Comparison of ENCODE assay signal across 20 mouse cellular contexts in the genomic region with DNA sequence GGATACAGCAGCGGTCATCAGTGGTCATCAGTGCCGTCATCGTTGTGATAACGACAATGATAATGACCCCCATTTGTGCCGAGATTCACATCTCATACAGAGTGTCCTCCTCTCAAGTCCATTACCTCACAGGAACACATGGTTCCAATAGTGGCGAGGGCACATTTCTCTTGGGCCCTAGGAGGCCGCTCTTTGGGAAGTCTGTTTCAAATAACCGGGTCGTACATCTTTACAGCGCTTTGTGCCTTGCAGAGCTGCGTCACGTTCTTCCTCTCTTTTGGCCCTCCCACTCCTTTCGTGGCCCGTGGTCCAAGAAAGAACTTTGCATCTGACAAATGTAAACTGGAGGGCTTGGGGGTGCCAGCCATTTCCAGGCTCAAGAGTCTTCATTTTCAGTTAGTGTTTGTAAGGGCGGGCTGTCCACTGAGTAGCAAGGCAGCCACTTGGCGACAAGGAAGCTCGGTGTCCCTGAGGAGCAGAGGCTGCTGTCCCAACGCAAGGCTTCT.
DNase-seq lines count a peak whose midpoint lies in the region; ATAC-seq lines count a peak whose summit lies in the region.
"Had no signal": no experiment of that assay in that cellular context is flagged by ENCODE, and none has a peak within 500 bp of the region (broad histone marks: within the 10 kb centered on the region; RNA-seq: fewer than 3 reads in every experiment).

No protein-coding gene starts in this region.

- H3K4me3 ChIP-seq in neural tube, embryonic 11.5 days (ENCODE audit: low read depth, low read length): no peak overlapping the region
- no peak overlapping the region for H3K4me3 ChIP-seq in embryonic facial prominence, embryonic 10.5 days
- H3K4me3 ChIP-seq: embryonic facial prominence, embryonic 15.5 days; erythroblast, embryonic 14.5 days; forebrain, embryonic 15.5 days; gastrocnemius, adult 2 months; heart, embryonic 13.5 days; hindbrain, embryonic 15.5 days had no signal

- no peak overlapping the region for H3K4me2 ChIP-seq in neural tube, embryonic 11.5 days (ENCODE audit: low read depth)
- H3K4me2 ChIP-seq: embryonic facial prominence, embryonic 15.5 days; forebrain, embryonic 15.5 days; heart, embryonic 13.5 days; hindbrain, embryonic 15.5 days had no signal

- 74% methylated on average over 18 of the region's 18 CpGs for WGBS in neural tube, embryonic 11.5 days
- 68% methylated on average over 18 of the region's 18 CpGs for WGBS in embryonic facial prominence, embryonic 10.5 days

- H3K9me3 ChIP-seq in neural tube, embryonic 11.5 days (ENCODE audit: control insufficient read depth, low read length): no peaks in the 10 kb centered on the region
- H3K9me3 ChIP-seq in embryonic facial prominence, embryonic 10.5 days: no peaks in the 10 kb centered on the region
- H3K9me3 ChIP-seq: embryonic facial prominence, embryonic 15.5 days; forebrain, embryonic 15.5 days; heart, embryonic 13.5 days; hindbrain, embryonic 15.5 days had no signal

- H3K27ac ChIP-seq in neural tube, embryonic 11.5 days (ENCODE audit: low read depth, low read length): 0 out of 2 replicates have a peak overlapping the region, but pooled peaks have one; percentile 6
- peak overlapping the region; percentile 45 for H3K27ac ChIP-seq in embryonic facial prominence, embryonic 10.5 days (replicated peaks)
- H3K27ac ChIP-seq: embryonic facial prominence, embryonic 15.5 days; forebrain, embryonic 15.5 days; gastrocnemius, adult 2 months; heart, embryonic 13.5 days; hindbrain, embryonic 15.5 days had no signal

- peak; percentile 24 for DNase-seq in neural tube, embryonic 11.5 days (ENCODE audit: low spot score)
- DNase-seq in neural tube, embryonic 10.5 days (ENCODE audit: extremely low spot score, low spot score): no peak
- DNase-seq in embryonic facial prominence, embryonic 10.5 days (ENCODE audit: low spot score): peak; percentile 43
- DNase-seq in forelimb bud, embryonic 11.5 days (ENCODE audit: low read depth, low spot score): peak; percentile 53
- DNase-seq in cerebellum, postnatal 36 days: no peak
- DNase-seq in spleen, adult 12 weeks (ENCODE audit: low spot score): no peak
- DNase-seq in left cerebral cortex, postnatal 36 days (ENCODE audit: low spot score in 2 of 2): no peak
- DNase-seq: adrenal gland, adult 2 months; adrenal gland, postnatal 25 days; cerebellum, adult 18-20 months; cerebellum, adult 9-11 months; gastrocnemius, adult 2 months; gastrocnemius, postnatal 25 days; heart, postnatal 36 days had no signal

- intact Hi-C loops in left cerebral cortex, postnatal 36 days (cut with DNase I): no loop called here

- no peak overlapping the region for H3K9ac ChIP-seq in neural tube, embryonic 11.5 days (ENCODE audit: low read length)
- H3K9ac ChIP-seq: embryonic facial prominence, embryonic 15.5 days; forebrain, embryonic 15.5 days; heart, embryonic 13.5 days; hindbrain, embryonic 15.5 days had no signal

- no peaks in the 10 kb centered on the region for H3K36me3 ChIP-seq in neural tube, embryonic 11.5 days (ENCODE audit: control insufficient read depth, insufficient read depth, low read length)
- H3K36me3 ChIP-seq in embryonic facial prominence, embryonic 10.5 days (replicated peaks): no peaks in the 10 kb centered on the region
- H3K36me3 ChIP-seq: embryonic facial prominence, embryonic 15.5 days; forebrain, embryonic 15.5 days; heart, embryonic 13.5 days; hindbrain, embryonic 15.5 days had no signal

- no peaks in the 10 kb centered on the region for H3K27me3 ChIP-seq in neural tube, embryonic 11.5 days (ENCODE audit: control insufficient read depth, insufficient read depth, low read length)
- peaks cover 12% of the 10 kb centered on the region; the same call in 1 of the 2 replicates for H3K27me3 ChIP-seq in embryonic facial prominence, embryonic 10.5 days (replicated peaks; ENCODE audit: low read depth, poor library complexity, severe bottlenecking)
- H3K27me3 ChIP-seq: forebrain, embryonic 15.5 days; hindbrain, embryonic 15.5 days had no signal

- no peak for ATAC-seq in neural tube, embryonic 11.5 days (ENCODE audit: insufficient read depth, low FRiP score, low TSS enrichment)
- ATAC-seq: forebrain, embryonic 15.5 days; intestine, postnatal 0 days had no signal

- H3K4me1 ChIP-seq in neural tube, embryonic 11.5 days (ENCODE audit: control insufficient read depth, insufficient read depth, low read length): no peaks in the 10 kb centered on the region; the same call in 1 of the 2 replicates
- H3K4me1 ChIP-seq in embryonic facial prominence, embryonic 10.5 days: peaks cover 53% of the 10 kb centered on the region
- H3K4me1 ChIP-seq: forebrain, embryonic 15.5 days had no signal

Comparison
In these comparisons a context has a peak if more than half of its experiments do, and no peak if none do; other contexts are left out.
1. DNase-seq: peak in neural tube, embryonic 11.5 days (single experiment), embryonic facial prominence, embryonic 10.5 days (single experiment) and forelimb bud, embryonic 11.5 days (single experiment); none in neural tube, embryonic 10.5 days (single experiment), cerebellum, postnatal 36 days (0 of 2), spleen, adult 12 weeks (single experiment) and left cerebral cortex, postnatal 36 days (0 of 2).